Mouse (Mus musculus) spleen, postnatal 14 days (tissue): ENCODE measurements around the gene Frem1.

ENCODE experiments used
- DNase-seq, 2 experiments: peaks; one replicate each; pipeline ENCODE4 v3.0.0; 2021 to 2022; ENCODE audit warnings: low spot score in 2 of 2

Gene Frem1

GRCm38 (mm10) chr4:83051634-83052577 is at the start of gene Frem1:
TSS of gene Frem1 (minus strand) at chr4:83052339.
- peak in 1 of 2 experiments; percentile 1 for DNase-seq

GRCm38 (mm10) chr4:83099025-83099424 is 46.9 kb upstream of the Frem1 start:
- DNase-seq, result no peak

GRCm38 (mm10) chr4:83093941-83094340 is 41.8 kb upstream of the Frem1 start:
- no peak for DNase-seq

- DNase-seq, result no peak
These were observed 38.7 kb upstream of the Frem1 start for GRCm38 (mm10) chr4:83090691-83091448.

- DNase-seq, result no peak
These were observed 28.4 kb upstream of the Frem1 start for GRCm38 (mm10) chr4:83080364-83081174.

DNA sequence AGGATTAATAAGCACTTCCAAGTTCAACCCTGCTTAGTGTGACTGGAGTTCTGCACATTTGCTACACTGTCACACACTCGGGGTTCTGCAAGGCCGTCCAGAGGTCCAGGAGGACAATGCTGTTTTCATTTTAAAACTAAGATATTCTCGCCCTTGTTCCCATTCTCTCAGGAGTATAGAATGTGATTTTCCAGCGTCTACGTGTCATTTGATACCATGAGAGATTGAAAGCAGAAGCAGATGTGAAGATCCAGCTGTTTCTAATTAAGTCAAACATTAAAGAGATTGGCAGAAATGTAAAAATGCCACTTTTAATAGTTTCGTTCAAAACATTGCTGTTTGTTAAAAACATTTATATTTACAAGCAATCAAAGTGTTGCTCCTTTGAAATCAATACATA is 12.1 kb upstream of the Frem1 start:
- no peak for DNase-seq

GRCm38 (mm10) chr4:83061564-83061963 is 9.4 kb upstream of the Frem1 start:
- DNase-seq, result no peak

DNA sequence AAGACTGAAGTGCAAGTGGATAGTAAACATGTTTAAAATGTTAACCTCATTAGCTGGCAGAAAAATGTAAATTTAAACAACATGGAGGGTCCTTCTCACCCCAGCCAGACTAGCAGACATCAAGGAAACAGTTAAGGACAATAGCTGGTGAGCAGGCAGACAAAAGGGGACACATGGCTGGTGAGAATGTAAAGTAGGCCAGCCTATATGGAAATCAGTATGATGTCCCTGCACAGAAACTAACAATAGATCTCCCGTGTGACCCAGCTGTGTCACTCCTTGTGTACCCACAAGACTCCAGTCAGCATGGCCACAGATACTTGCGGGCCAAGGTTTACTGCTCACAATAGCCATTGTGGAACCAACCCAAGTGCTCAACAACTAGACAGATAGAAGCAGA is 6.5 kb upstream of the Frem1 start:
- DNase-seq, result no peak

- no peak for DNase-seq
These were observed 6.0 kb upstream of the Frem1 start for GRCm38 (mm10) chr4:83058182-83058581.

DNA sequence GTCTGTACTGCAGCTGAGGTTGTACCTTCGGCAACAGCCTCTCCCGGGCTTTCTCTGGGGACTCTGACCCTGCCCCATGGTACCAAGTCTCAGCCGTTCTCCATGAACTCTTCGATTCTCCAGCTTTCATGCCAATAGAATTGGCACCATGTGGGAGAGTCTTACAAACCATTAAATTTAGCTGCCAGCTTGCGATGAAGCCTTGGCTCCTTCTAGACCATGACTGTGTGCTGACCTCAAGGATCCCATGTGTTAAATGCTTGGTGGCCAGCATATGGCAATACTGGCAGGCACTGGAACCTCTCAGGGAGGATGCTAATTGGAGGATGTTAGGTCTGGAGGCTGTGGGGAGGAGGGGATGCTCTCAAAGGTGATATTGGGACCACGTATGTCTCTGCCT is 4.4 kb upstream of the Frem1 start:
- no peak for DNase-seq

DNA sequence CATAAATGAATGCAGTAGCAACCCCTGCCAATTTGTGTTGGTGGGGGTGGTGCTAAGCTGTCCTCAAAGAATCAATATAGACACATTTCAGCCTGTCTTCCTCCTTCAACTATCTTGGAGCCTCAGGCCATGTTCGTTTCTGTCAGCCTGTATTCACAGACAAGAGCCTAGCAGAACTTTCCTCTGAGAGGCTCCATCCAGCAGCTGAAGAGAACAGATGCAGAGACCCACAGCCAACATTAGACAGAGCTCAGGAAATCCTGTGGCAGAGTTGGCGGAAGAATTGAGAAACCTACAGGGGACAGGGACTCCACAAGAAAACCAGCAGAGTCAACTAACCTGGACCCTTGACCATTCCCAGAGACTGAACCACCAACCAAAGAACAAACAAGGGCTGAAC is 3.3 kb upstream of the Frem1 start:
- no peak for DNase-seq

DNA sequence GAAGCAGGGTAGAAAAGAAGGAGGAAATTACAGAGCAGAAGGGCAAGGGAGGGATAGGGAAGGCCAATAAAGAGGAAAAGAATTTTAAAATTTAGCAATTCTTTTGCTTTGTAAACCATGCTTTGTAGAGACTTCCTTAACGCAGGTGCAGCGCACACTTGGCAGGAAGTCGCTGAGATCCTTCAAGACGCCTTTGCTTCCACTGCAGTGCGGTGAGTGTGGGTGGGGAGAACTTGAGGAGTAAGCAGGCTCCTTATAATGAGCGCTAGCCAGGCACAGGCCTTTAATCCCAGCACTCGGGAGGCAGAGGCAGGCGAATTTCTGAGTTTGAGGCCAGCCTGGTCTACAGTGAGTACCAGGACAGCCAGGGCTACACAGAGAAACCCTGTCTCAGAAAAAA is 1.1 kb upstream of the Frem1 start:
- DNase-seq, result no peak

DNA sequence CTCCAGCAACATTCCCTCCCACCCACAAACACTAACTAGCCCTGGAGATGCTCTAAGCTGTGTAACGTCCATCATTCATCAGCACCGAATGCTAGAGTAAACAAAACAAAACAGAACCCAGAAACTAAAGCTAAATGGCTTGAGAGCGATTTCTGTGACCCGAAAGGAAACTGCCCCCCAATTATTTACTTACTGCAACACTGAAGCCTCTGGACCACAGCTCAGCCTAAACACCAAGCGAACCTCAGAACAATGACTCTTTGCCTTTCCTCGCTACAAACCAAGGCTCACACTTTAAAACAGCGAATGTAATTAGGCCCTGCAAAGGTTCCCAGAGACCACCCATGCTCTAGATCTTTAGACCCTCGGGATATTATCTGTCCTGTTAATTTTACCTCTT is 963 bp downstream of the Frem1 start:
- DNase-seq, result no peak

- DNase-seq, result no peak
These were observed 1.9 kb downstream of the Frem1 start for GRCm38 (mm10) chr4:83050151-83050796.

- no peak for DNase-seq
These were observed 2.9 kb downstream of the Frem1 start for GRCm38 (mm10) chr4:83049288-83049687.

DNA sequence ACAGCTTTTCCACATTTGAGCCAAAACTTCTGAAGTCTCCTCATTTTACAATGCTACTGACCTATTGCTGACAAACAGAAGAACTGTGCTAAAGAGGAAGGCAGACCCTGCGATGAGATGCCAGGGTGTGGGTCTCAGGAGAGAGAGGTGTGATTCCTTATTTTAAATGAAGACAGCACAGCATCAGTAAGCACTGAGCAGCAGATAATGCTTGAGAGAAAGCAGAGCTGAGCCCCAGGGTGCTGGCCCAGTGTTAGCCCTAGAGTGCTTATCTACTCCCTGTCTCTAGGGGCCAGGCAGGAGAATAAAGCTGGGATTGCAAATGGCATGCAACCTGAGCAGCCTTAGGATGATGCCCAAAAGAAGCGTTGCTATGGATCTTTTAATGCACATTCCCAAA is 3.6 kb downstream of the Frem1 start:
- DNase-seq, result no peak

DNA sequence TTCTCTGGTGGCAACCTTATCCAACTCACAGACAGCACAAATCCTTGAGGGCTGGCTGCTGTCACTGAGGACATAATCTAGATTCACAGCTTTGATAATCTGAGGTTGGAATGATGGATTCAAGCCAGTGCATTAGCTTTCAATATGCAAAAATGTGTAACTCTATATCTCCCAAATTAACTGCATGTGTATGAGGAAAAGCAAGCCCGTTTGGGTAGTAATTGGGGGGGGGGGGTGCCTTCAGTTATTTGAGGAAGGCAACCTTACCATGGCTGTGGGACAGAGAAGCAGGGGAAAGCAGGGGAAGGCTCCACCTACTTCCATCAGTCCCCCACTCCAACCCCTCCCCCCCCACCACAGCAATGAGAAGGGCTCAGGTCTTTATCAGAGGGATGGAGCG is 5.3 kb downstream of the Frem1 start:
- DNase-seq, result no peak

- no peak for DNase-seq
These were observed 6.1 kb downstream of the Frem1 start for GRCm38 (mm10) chr4:83046069-83046468.

GRCm38 (mm10) chr4:83045266-83045665 is 6.9 kb downstream of the Frem1 start:
- no peak for DNase-seq

GRCm38 (mm10) chr4:83040780-83041179 is 11.4 kb downstream of the Frem1 start:
- DNase-seq, result no peak

GRCm38 (mm10) chr4:83032780-83033179 is 19.4 kb downstream of the Frem1 start:
- no peak for DNase-seq

GRCm38 (mm10) chr4:83031591-83031990 is 20.5 kb downstream of the Frem1 start:
- no peak for DNase-seq
